Mouse (Mus musculus): Measurements from ENCODE around the gene Fbxl17.
A peak's percentile ranks its signal among the peaks of the same experiment; 100 is the strongest.

Fbxl17 gene

DNA sequence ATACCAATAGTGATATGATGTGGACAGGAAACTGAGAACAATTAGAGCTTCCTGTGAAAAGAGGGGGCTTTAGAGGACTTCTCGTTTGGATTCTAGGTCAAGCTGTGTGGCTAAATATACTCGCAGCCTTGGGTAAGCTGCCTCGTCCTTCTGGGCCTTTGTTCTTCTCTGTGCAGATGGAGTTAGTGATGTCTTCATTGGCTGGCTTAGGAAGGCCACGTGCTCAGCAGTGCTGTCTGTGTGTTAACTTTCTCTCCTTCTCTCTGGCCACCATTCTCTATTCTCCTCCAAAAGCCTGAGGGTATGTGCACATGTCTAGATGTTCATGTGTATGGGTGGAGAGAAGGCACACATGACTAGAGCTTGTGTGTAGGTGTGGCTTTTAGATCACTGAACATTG is 470.7 kb downstream of the Fbxl17 start:
- DNase-seq, result no peak

DNA sequence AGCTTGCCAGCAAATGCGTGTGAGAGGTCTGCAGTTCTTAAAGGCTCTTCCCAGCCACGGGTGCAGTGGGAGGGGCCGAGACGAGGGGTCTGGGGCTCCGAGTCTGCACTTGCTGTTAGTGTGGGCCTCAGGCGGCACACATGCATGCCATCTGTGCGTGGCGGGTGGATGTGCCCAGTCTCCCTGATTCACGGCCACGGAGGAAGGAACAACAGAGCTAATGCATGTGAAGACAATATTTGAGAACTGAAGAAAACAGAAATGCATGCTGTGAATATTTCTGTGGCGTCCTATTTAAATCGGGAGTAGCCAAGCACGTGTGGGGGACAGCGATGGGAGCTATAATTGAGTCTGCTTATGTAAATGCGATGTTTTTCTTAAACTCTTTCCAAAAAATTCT is 474.6 kb downstream of the Fbxl17 start:
- DNase-seq, result no peak

DNA sequence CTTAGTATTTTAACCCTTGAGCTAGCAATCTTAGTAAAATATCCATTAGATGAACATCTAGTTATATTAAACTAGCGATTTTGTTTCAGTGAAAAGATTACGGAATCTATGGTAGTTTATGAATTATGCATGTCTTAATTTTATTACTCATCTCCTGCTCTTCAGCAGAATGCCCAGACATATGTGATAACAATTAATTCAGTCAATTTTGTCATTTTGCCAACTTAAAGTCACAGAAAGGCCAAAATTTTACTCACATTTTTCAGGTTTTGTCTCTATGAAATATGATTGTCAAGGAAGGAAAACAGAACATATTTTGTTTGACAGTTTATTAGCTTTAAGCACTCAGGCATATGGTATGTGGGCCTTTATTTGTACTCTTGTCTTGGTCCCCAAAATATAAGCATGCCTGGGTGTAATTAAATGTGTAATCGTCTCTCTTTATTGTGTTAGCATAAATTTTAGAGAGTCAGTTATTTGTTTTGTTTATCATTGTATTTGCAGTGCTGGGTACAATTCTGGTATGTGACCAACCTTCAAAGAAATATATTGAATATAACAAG is 482.1 kb downstream of the Fbxl17 start:
- no peak for DNase-seq

DNA sequence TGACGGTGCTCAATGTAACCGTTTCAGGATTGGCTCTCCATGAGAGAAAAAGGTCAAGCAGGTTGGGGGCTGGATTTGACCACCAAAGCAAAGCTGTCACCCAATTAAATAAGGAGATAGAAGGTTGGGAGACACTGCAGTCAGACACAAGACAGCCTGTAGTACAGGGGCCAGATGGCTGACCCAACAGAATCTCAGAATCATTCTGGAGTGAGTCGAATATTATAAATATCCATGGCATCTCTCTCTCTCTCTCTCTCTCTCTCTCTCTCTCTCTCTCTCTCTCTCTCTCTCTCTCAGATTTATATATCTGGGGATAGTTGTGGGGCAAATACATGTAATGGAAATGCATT is 487.3 kb downstream of the Fbxl17 start:
- no peak for DNase-seq

DNA sequence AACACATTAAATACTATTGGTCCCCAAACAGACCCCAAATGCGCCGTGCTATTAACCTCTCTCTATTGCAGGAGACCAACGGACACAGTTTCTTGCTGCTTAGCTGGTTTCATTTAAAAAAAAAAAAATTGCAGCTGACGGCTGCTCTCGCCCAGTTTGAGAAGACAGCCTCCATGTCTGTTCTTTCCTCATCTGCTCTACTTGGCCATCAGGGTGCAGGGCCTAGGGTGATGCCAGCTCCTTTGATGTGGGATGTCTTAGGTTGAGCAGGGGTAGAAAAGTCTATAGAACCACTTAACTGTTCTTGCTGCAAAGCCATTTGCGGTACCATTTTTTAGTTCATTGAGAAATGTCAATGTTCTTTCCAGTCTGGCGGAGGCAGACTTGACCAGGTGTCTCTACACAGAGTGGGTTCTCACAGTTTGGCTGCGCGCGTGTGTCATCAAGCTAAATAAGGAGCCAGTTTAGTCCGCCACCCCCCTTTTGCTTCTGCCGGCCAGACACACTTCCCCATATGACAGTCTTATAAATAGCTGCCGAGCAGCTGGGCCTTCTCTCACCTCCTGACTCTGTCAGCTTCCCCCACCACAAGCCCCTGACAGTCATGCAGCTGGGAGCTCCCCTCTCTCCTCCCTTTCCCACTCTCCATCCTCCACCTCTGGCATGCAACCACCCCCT is 487.8 kb downstream of the Fbxl17 start:
- DNase-seq, result peak; percentile 6 to 7

DNA sequence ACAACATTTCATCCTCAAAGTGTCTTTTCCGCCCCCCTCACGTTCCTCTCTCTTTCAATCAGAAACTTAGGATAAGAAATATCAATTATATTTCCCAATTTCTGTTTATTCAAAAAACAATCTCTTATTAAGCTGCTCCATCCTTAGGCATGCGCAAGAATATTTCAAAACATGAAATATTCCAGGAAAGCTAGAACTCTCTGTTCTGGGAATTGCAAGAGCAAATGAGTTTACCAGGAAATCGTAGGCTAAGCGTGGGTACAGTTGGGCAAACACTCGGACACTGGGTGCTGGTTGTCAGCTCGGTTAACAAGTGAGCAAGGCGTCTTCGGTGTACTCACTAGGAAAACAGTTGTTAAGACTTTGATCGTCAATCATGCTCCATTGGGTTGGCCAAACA is 489.0 kb downstream of the Fbxl17 start:
- no peak for DNase-seq

DNA sequence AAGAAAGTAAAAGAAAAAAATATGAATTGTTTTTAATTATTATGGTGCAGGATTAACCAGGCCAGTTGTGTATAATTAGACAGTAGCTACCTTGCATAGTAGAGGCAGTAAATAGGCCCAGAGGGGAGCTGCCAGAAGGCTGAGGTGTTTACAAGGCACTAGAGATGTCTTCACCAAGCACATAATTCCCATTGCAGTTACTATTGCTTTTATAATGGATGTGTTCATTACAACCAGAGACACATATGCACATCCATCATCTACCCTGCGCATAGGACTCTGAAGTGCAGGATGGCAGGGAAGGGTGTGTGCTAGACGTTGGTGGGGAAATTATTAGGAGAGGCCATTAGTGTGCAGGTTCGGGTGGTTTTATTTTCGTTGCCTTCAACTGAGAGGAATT is 491.0 kb downstream of the Fbxl17 start:
- no peak for DNase-seq

DNA sequence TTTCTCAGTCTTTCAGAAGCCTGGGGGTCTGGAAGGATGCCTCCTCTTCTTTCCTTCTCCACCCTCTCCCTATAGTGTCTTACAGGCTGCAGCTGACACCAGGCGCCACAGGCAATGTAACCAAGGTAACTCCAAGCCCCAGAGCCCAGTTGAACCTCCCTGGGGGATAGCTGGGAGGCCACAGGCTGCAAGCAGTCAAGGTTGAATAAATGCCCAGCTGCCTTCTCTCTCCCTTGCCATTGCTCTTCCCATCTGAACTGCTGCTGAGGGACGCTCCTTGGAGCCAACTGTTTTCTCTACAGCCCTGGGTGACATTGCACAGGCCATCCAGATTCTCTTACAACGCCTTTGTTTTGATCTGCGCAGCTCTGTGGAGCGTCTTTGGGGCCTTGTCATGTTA is 491.5 kb downstream of the Fbxl17 start:
- DNase-seq, result no peak

DNA sequence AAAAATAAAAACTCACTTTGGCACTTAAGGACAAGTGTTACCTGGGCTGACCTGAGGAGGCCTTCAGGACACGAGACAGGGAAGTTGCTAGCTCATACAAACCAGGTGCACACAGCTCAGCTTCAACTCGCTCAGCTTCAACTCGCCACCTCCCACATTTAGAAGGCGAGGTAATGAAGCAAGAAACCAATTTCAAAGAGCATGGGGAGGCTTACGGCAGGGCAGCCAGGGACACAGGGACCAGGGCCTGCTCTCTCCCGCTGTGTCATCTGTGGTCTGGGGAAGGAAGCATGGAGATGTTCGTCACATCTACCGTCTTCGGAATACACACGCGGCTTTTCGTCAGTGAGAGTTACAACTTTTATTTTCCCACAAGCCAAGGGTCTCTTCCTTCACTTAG is 491.9 kb downstream of the Fbxl17 start:
- no peak for DNase-seq

All from kidney, postnatal 36 days (tissue).